Mouse (Mus musculus) gastrocnemius, adult 2 months (tissue): ENCODE data around the gene Pdzd11. TPM values are rescaled to one million over a fixed set of nuclear protein-coding genes. Genes with fewer than 3 reads are reported as not detected.

Experiments used
- DNase-seq: peaks from one replicate; pipeline ENCODE4 v3.0.0; 2022
- H3K27ac ChIP-seq: fragments of 200-600 bp; 2 replicates; pipeline ENCODE4 v1.8.1; 2022; ENCODE audit warnings: mild to moderate bottlenecking
- H3K4me3 ChIP-seq: fragments of 200-600 bp; 2 replicates; pipeline ENCODE4 v1.8.1; 2022; ENCODE audit warnings: mild to moderate bottlenecking, moderate library complexity
- CTCF ChIP-seq: fragments of 200-600 bp; IDR thresholded peaks from 2 replicates; pipeline ENCODE4 v1.8.1; 2022; ENCODE audit warnings: antibody characterized with exemption, mild to moderate bottlenecking, moderate library complexity
- intact Hi-C: fragments of 180-260 bp; cut with DNase I; formaldehyde crosslinking; loops from one replicate; pipeline ENCODE4 v1.15.1; 2025
- long read RNA-seq, 2 experiments: library from polyadenylated mRNA; stranded (forward); transcript quantifications; one replicate each; pipeline ENCODE4 v2.0.0; 2021
- total RNA-seq, 2 experiments: library from RNA; stranded (reverse); gene quantifications; 2 replicates each; pipeline ENCODE4 v1.2.3; 2021

Gene Pdzd11
- 10 to 100 TPM; 10.6 to 14.5 TPM for total RNA-seq
- long read RNA-seq, experiment 1, transcript Pdzd11-201 (7 exons, 1,626 nt), result major isoform, 11 of 19 reads
- long read RNA-seq, experiment 1, transcript Pdzd11-202 (7 exons, 1,041 nt), result minor isoform, 7 of 19 reads
- long read RNA-seq, experiment 1, partial matches to known transcripts, result 1 of 19 reads
- long read RNA-seq, experiment 1, other reads (novel, unspliced or antisense), result 0 of 19 reads
- long read RNA-seq, experiment 2, transcript Pdzd11-202 (7 exons, 1,041 nt), result major isoform, 11 of 14 reads
- long read RNA-seq, experiment 2, partial matches to known transcripts, result 1 of 14 reads
- long read RNA-seq, experiment 2, other reads (novel, unspliced or antisense), result 0 of 14 reads

GRCm38 (mm10) chrX:100625802-100626793 is at the start of gene Pdzd11:
Gene Pdzd11, minus strand, starts transcription at chrX:100626568.
- intact Hi-C loops, result loop anchor here (10.0 kb wide), 1 partner anchor 109 kb away; no protein-coding TSS in a partner anchor
- H3K4me3 ChIP-seq, result peak within 1 kb of the TSS; percentile 77

GRCm38 (mm10) chrX:100664825-100665224 is 38.5 kb upstream of the Pdzd11 start:
- intact Hi-C loops, result no loop called here
- no peak for TF ChIP-seq CTCF
- Histone ChIP-seq H3K27ac (no peak overlapping the region), H3K4me3 (no peak overlapping the region)
- no peak for DNase-seq

More at GRCm38 (mm10) chrX:100625802-100626793, at the start of gene Pdzd11:
- DNase-seq, result peak; percentile 93
- H3K27ac ChIP-seq, result peak within 1 kb of the TSS; percentile 90
- no peak for TF ChIP-seq CTCF

DNA sequence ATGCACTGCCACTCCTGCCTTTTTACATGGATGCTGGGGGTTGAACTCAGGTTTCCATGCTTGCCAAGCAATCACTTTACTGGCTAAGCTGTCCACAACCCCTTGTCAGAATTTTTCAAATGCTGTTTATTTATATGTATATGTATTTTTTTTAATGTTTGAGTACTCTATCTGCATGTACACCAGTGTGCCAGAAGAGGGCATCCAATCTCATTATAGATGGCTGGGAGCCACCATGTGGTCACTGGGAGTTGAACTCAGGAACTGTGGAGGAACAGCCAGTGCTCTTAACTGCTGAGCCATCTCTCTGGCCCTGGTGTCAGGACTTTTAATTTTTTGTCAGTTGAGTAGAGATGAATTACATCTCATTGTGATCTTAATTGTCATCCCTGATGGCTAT is 26.5 kb upstream of the Pdzd11 start:
- no peak for TF ChIP-seq CTCF
- Histone ChIP-seq H3K27ac (no peak overlapping the region), H3K4me3 (no peak overlapping the region)
- no peak for DNase-seq
- intact Hi-C loops, result no loop called here

GRCm38 (mm10) chrX:100638477-100638876 is 12.1 kb upstream of the Pdzd11 start:
- no peak for TF ChIP-seq CTCF
- intact Hi-C loops, result no loop called here

DNA sequence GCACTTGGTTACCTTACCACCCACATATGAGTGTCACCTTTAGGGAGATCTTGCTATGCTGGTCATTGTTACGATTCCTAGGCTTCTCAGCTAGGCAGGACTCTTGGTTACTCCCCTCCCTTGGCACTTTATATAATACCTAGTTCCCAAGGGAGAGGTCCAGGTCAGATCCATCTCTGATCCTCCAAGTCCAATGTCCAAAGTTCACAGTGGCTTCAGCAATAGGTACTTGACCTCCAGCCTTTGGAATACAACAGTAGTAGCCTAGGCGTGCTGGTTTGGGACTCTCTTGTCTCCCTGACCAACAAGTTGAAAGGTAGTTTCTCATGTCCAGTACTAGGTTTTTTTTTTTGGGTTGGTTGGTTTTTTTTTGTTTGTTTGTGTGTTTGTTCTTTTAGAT is 2.7 kb upstream of the Pdzd11 start:
- Histone ChIP-seq H3K4me3 (no peak overlapping the region), H3K27ac (no peak overlapping the region)
- TF ChIP-seq CTCF, result no peak
- no peak for DNase-seq
- intact Hi-C loops, result loop anchor here (10.0 kb wide), 1 partner anchor 106 kb away; no protein-coding TSS in a partner anchor

More at GRCm38 (mm10) chrX:100638477-100638876, 12.1 kb upstream of the Pdzd11 start:
- Histone ChIP-seq H3K27ac (no peak overlapping the region), H3K4me3 (no peak overlapping the region)
- no peak for DNase-seq

- DNase-seq, result no peak
- intact Hi-C loops, result loop anchor here (10.0 kb wide), 1 partner anchor 109 kb away; no protein-coding TSS in a partner anchor
- TF ChIP-seq CTCF, result no peak
- Histone ChIP-seq H3K4me3 (peak within 1 kb of the TSS; percentile 77), H3K27ac (peak within 1 kb of the TSS; percentile 90)
Observed at GRCm38 (mm10) chrX:100625546-100625801, 894 bp downstream of the Pdzd11 start, which contains the start of gene Kif4. Gene Kif4, plus strand, starts transcription at chrX:100625737.

DNA sequence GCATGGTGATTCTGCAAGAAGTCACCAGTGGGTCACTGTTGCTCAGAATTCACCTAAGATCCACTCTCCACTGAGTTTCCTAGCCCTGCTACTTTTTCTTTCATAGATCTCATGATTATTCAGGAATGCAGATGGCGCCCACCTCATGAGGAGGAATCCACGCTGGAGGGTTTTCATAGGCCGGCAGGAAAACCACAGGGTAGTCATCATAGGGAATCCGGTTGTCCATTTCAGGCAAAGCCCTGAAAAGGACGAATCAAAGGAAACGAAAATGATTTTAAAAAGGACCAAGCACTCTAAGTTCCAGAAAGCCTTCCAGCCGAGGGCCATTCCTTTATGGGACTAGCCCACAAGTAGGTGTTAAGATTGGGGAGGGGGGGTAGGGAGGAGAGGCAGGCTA is 1.2 kb downstream of the Pdzd11 start:
- H3K27ac ChIP-seq, result peak overlapping the region; percentile 90
- no peak for TF ChIP-seq CTCF
- H3K4me3 ChIP-seq, result peak overlapping the region; percentile 77
- intact Hi-C loops, result loop anchor here (10.0 kb wide), 1 partner anchor 110 kb away; no protein-coding TSS in a partner anchor
- DNase-seq, result no peak

DNA sequence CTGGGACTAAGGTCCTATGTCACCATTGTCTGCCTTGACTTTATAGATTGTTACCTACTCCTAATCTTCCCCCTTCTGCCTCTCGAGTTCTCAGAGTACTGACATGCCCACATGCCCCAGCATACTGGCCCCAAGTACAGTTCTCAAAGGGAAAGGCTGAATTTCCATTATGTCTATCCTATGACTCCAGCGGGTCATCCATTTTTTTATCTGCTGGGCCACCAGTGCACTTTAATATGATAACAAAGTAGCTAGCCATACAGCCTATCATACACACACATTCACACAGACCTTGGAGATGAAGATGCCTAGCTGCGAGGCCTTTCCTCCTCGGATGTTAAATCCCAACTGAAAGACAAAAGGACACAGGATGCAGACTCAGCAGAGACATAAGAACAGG is 2.1 kb downstream of the Pdzd11 start:
- no peak for DNase-seq
- H3K4me3 ChIP-seq, result no peak overlapping the region
- intact Hi-C loops, result loop anchor here (10.0 kb wide), 1 partner anchor 111 kb away; no protein-coding TSS in a partner anchor
- TF ChIP-seq CTCF, result no peak
- H3K27ac ChIP-seq, result no peak overlapping the region

- intact Hi-C loops, result loop anchor here (10.0 kb wide), 1 partner anchor 113 kb away; no protein-coding TSS in a partner anchor
- no peak for DNase-seq
- H3K27ac ChIP-seq, result no peak overlapping the region
- peak; percentile 34; the same call in 1 of the 2 replicates for TF ChIP-seq CTCF
- H3K4me3 ChIP-seq, result no peak overlapping the region
Observed at GRCm38 (mm10) chrX:100621366-100621765, 5.0 kb downstream of the Pdzd11 start.

DNA sequence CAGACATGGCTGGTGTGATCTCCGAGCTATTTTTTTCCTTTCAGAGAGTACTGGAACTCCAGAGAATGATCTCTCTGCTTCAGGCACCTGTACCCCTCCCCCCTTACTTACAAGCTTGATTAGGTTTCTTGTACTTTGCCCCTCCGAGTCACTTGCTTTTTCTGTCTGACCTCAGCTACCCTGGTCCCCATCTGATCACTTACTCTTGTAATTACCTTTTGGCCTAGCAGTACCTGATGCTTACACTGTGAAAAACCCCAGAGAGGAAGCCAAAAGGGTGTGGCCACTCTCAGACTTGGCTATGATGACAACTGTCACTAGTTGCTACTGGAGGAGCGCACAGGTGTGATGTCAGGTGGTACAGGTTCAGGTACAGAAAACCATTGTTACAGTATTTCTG is 7.9 kb downstream of the Pdzd11 start:
- intact Hi-C loops, result no loop called here
- no peak for DNase-seq
- Histone ChIP-seq H3K4me3 (no peak overlapping the region), H3K27ac (no peak overlapping the region)
- TF ChIP-seq CTCF, result no peak

GRCm38 (mm10) chrX:100605314-100605713 is 21.1 kb downstream of the Pdzd11 start, which contains the start of gene Arr3:
Gene Arr3, plus strand, starts transcription at chrX:100605497.
- TF ChIP-seq CTCF, result no peak
- intact Hi-C loops, result no loop called here
- Histone ChIP-seq H3K27ac (no peak within 1 kb of the TSS), H3K4me3 (no peak within 1 kb of the TSS)
- no peak for DNase-seq

DNA sequence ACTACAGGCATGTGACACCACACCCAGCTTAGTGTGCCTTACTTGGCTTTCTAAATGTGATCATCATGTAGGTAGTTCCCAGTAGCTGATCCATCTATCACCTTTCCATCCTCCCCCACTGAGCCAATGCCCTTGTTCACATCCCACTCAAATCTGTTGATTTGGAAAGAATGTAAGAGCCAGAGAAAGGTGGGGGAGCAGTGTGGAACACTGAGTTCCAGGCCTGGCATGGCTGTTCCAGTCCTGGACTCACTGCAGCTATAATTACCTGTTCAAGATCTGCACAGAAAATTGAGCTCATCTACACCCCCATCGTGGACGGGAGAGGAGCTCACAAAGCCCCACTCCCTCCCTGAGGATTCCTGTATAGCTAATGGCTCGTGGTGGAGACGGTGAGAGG is 26.6 kb downstream of the Pdzd11 start:
- TF ChIP-seq CTCF, result no peak

More for the DNA sequence above, 26.6 kb downstream of the Pdzd11 start:
- Histone ChIP-seq H3K4me3 (no peak overlapping the region), H3K27ac (no peak overlapping the region)
- no peak for DNase-seq
- intact Hi-C loops, result no loop called here
